Mouse (Mus musculus) embryonic stem cell, embryonic (primary cell): Measurements from ENCODE around the gene Tm4sf5.

Experiments
- CTCF ChIA-PET, 4 experiments: fragments of 300-600 bp in 2 of 4; fragments of 350-600 bp in 2 of 4; sonication (Branson Sonifier 250); formaldehyde crosslinking; loops; one replicate each; lab custom pipeline; 2022; ENCODE audit warnings: inconsistent platforms in 2 of 4; lab: Charles Lee
- POLR2A ChIA-PET, 4 experiments: fragments of 300-600 bp in 2 of 4; fragments of 350-600 bp in 2 of 4; sonication (Branson Sonifier 250); formaldehyde crosslinking; loops; one replicate each; lab custom pipeline; 2022; ENCODE audit warnings: antibody characterized with exemption in 4 of 4, inconsistent platforms in 1 of 4; lab: Charles Lee

Gene Tm4sf5

DNA sequence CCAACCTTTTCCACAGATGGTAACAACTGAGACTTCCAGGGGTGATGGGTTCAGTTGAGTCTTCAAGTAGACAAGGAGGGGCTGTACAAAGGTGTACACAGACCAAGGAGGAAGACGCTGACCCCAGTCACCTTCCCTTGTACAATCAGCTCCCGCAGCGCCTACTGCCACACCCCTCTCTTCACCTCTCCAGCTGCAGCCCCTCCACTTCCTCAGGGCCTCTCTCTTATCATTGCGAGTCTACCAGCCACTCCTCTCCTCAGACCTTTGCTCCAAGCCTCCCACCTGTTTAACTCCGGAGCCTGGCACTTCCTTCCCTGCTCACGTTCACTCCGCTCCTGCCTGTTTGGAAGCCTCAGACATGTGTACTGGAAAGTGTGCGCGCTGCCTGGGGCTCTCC is at the start of gene Tm4sf5:
Gene Tm4sf5 (plus strand): TSS at position 275 of the 400 bp plus-strand sequence.
- POLR2A ChIA-PET = interaction anchor here (0.5 to 1.8 kb wide), 13 partner anchors 13 to 467 kb away, joined by 3 to 16 read pairs (median 3); partner anchors contain the start of genes Arrb2 (in 1 of the 4), Med11 (in 1 of the 4), Pelp1 (in 1 of the 4) and Psmb6 (in 1 of the 4)
- CTCF ChIA-PET = interaction anchor here (0.5 to 1.2 kb wide), 11 partner anchors 9 to 1561 kb away, joined by 3 to 8 read pairs (median 3); partner anchors contain the start of genes Slc16a11 (in 1 of the 4) and Vmo1 (in 1 of the 4)

DNA sequence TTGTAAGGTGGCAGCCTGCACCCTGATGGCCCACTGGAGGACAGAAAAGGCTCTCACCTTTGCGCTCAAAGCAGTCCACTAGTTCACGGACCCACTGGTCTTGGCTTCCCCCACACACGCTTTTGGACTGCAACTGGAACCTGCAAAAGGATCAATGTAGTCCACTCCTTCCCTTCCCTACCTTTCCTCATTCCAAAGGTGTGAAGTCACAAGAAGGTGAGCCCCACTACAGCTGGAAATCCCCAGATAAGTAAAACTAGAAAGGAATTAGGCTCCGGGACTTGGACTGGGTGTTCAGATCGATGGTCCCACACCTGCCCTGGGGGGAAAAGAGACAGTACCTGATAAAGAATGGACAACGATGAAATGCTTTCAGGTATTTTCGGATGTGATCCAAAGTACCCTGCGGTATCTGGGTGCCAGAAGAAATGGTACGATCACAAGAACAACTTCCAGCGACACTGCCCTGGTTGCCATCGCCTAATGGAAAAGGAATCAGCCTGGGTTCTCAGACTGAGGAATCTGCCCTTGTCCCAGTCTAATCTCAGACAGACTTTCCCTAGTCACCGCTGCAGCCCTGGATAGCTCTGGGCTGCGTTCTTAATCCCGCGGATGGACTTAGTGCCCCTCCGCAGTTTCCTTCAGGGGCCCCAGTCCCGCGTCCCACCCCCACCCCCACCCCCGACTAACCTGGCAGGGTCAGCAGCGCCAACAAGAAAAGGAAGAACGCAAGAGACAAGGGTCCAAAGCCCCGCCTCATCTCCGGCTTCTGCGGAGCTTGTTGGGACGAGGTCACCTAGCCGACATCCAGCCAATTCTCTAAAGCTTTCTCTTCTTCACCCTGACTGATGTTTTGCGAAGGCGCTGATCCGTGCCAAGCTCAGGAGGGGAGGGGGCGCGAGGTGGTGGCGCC is 46.1 kb upstream of the Tm4sf5 start, which contains the start of gene Zmynd15:
Gene Zmynd15 (plus strand): TSS at position 746 of the 913 bp plus-strand sequence.
- CTCF ChIA-PET = interaction anchor here in 3 of 4 experiments (0.6 to 1.2 kb wide), 10 partner anchors 26 to 1104 kb away, joined by 3 to 6 read pairs (median 4); partner anchors contain the start of genes Arrb2 (in 2 of the 3), 0610010K14Rik (in 1 of the 3) and 4930544D05Rik (in 1 of the 3)
- POLR2A ChIA-PET = interaction anchor here in 3 of 4 experiments (0.5 to 2.9 kb wide), 11 partner anchors 15 to 210 kb away, joined by 3 to 14 read pairs (median 3); partner anchors contain the start of genes Arrb2 (in 2 of the 3), Gltpd2 (in 1 of the 3), Gp1ba (in 1 of the 3) and Spag7 (in 1 of the 3)

DNA sequence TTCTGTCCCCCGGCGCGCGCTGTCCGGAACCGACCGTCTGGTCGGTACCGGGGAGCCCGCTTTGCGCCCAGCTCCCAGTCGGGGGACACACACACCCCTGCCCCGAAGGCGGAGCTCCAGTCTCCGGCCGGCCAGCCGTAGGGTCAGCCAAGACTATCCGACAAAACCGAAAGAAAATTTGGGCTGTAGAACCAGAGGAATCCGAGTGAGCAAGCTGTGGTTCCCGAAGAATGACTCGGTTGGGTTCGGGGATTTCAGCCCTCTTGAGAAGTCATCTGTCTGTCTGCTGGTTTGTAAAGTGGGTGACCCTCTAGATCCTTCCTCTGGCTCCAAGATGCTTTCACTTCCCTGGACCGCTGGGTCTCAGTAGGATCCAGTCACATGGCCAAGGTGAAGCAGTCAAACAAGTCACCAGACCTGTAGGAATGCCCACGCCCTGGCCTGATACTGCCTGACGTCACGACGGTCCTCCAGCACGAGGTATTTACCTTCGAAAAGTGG is 45.4 kb upstream of the Tm4sf5 start, which contains the start of gene Cxcl16:
Gene Cxcl16 (minus strand): TSS at position 384 of the 501 bp plus-strand sequence.
- POLR2A ChIA-PET = interaction anchor here in 3 of 4 experiments (0.5 to 2.9 kb wide), 10 partner anchors 16 to 209 kb away, joined by 3 to 14 read pairs (median 3); partner anchors contain the start of genes Arrb2 (in 2 of the 3), Gltpd2 (in 1 of the 3), Gp1ba (in 1 of the 3) and Psmb6 (in 1 of the 3)

DNA sequence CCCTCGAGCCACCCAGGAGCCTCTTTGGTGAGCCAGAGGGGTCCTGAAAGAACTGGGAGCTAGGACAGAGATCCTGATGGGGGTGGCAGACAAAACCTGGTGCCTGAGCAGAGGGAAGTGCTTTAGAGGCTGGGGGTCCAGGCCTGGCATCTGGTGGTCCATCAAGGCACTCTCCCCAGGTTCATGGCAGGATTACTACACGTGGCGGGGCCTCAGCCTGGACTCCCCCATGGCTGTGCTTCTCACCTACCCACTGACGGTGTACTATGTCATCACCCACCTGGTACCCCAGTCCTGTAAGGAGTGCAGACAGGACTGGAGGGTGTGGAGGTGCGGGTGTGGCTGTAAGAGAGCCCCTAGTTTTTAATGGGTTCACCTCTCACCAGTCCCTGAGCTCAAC is 41.1 kb upstream of the Tm4sf5 start:
- ChIA-PET POLR2A (interaction anchor here in 2 of 4 experiments (0.7 to 2.8 kb wide), 4 partner anchors 11 to 242 kb away, joined by 3 to 15 read pairs (median 4); partner anchors contain the start of gene Med11 (in 1 of the 2)), CTCF (interaction anchor here in 2 of 4 experiments (0.5 to 1.8 kb wide), 4 partner anchors 12 to 221 kb away, joined by 4 to 6 read pairs (median 5); no protein-coding TSS in a partner anchor)

More for the DNA sequence above, 45.4 kb upstream of the Tm4sf5 start, which contains the start of gene Cxcl16:
- CTCF ChIA-PET = interaction anchor here in 3 of 4 experiments (0.6 to 1.0 kb wide), 8 partner anchors 27 to 1105 kb away, joined by 3 to 6 read pairs (median 4); partner anchors contain the start of genes Arrb2 (in 2 of the 3) and 0610010K14Rik (in 1 of the 3)

DNA sequence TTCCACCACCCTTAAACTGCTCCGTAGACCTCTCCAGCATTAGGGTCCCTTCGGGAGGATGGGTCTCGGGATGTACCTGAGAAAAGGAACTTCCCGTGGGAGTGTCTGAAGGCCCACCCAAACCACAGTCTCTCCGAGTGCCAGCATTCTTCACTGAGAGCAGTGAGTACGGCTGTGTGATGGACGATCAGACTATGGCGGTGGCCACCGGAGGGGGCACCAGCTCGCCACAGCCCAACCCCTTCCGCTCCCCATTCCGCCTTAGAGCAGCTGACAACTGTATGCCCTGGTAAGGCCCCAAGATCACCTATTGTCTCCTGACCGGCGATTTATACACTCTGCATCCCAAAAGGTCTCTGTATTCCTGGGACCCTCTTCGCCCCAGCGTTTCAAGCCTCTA is 39.8 kb upstream of the Tm4sf5 start:
- POLR2A ChIA-PET = interaction anchor here (0.6 to 3.1 kb wide), 26 partner anchors 10 to 444 kb away, joined by 3 to 21 read pairs (median 3); partner anchors contain the start of genes Psmb6 (in 3 of the 4), Med11 (in 2 of the 4), Pelp1 (in 2 of the 4) and Rnf167 (in 2 of the 4)
- CTCF ChIA-PET = interaction anchor here (0.6 to 2.2 kb wide), 12 partner anchors 12 to 319 kb away, joined by 3 to 7 read pairs (median 4); partner anchors contain the start of genes Arrb2 (in 1 of the 4) and Med11 (in 1 of the 4)

DNA sequence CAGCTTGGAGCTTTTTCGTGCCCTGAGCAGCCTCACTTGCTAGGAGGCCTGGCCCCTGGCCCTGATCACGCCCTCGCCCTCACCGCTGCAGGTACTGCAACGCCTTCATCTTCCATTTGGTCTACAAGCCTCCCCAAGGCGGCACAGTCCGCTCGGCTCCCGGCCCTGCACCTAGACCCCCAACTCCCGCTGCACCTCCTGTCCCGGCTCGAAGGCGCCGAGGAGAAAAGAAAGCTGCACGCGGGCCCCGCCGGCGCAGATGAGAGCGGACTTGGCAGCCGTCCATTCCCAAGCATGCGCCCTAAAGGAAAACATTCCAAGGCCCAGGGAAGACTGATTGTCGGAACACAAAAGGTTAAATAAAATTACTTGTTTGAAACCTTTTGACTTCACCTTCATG is 39.2 kb upstream of the Tm4sf5 start:
- POLR2A ChIA-PET = interaction anchor here (0.6 to 3.1 kb wide), 24 partner anchors 11 to 225 kb away, joined by 3 to 21 read pairs (median 3); partner anchors contain the start of genes Psmb6 (in 3 of the 4), Med11 (in 2 of the 4), Arrb2 (in 1 of the 4) and Pelp1 (in 1 of the 4)

DNA sequence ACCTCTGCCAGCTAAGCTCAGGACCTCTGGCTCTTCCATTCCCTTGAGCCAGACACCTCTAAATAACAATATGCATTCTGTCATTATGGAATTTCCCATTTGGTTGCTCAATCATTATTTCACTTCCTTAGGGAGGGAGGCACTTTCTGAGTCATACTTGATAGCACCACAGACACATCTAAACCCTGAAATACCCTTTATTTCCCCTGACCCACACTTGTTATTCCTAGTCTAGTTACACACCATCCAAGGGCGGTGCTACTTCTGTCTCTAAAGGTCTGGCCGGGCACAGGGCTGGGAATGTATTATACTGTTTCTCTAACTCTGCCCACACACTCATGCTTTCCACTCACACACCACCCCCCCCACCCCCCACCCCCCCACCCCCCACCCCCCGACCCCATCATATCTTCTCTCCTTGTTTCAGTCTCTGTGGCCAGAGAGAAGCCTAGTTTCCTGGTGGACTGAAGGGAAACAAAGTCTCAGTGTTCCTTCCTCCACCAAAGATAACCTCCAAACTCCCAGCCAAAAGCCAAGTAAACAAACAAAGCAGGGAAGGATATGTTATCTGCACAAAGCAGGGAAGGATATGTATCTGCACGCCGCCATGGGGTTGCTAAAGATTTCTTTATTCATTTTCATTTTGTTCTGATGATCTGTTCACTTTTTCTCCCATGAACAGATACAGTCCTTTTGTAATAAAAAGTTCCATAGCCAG is 37.0 kb upstream of the Tm4sf5 start:
- ChIA-PET CTCF (no interaction called here), POLR2A (no interaction called here)

More for the DNA sequence above, 39.2 kb upstream of the Tm4sf5 start:
- CTCF ChIA-PET = interaction anchor here (0.6 to 2.2 kb wide), 11 partner anchors 12 to 319 kb away, joined by 3 to 7 read pairs (median 4); partner anchors contain the start of gene Arrb2 (in 1 of the 4)

DNA sequence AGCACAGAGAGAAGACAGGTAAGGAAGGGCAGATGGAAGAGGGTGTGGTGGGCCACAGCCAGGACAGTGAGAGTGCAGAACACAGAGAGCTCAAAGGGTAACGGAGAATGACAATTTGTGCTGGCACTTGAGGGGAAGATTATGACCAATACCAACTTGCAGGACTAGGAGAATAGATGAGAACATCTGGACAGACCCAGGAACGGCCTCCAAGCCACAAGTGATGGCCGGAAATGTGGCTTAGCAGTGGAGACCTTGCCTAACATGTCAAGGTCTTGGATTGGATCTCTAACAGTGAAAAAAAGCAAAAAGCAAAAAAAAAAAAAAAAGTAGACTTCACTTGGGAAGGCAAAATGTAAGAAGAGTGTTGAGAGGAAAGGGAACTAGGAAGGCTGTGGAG is 35.3 kb upstream of the Tm4sf5 start:
- ChIA-PET CTCF (no interaction called here), POLR2A (no interaction called here)

DNA sequence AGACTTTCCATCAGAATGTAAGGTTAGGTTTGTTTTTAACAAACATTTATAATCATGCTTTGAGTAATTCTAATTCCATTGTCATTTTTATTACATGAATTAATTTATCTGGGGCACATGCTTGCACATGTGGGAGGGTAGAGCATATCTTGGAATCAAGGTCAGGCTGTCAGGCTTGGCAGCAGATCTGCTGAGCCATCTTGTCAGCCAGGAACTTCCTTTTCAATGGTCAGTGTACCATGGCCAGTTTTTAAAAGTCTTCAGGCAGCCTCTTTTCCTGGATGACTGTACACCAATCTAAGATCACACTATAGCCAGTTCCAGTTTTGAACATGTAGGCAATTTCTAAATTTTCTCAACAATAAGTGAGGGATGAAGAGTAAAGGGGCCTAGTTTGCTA is 32.3 kb upstream of the Tm4sf5 start:
- ChIA-PET CTCF (interaction anchor here in 1 of 4 experiments (0.6 kb wide), 1 partner anchor 30 kb away, joined by 4 read pairs; no protein-coding TSS in a partner anchor), POLR2A (interaction anchor here in 2 of 4 experiments (0.6 kb wide), 2 partner anchors 34 to 356 kb away, joined by 4 to 6 read pairs; no protein-coding TSS in a partner anchor)

DNA sequence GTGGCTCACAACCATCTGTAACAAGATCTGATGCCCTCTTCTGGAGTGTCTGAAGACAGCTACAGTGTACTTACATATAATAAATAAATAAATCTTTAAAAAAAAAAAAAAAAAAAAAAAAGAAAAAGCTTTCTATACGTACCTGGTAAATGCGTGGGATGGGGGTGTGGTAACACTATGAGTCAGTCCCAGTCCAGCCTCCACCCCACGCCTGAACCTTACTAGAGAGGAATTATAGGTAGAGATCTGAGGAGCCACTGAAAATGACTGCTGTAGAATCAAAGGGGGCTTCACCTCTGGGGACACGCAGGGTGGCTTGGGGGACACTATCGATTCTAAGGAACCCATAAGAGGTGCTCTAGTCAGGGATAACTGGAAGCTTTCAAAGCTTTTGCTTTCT is 31.8 kb upstream of the Tm4sf5 start:
- CTCF ChIA-PET = interaction anchor here in 1 of 4 experiments (0.6 to 1.0 kb wide), 2 partner anchors 30 to 41 kb away, joined by 3 to 4 read pairs; partner anchors contain the start of gene Arrb2
- POLR2A ChIA-PET = interaction anchor here in 2 of 4 experiments (0.6 kb wide), 2 partner anchors 33 to 356 kb away, joined by 4 to 6 read pairs; no protein-coding TSS in a partner anchor

DNA sequence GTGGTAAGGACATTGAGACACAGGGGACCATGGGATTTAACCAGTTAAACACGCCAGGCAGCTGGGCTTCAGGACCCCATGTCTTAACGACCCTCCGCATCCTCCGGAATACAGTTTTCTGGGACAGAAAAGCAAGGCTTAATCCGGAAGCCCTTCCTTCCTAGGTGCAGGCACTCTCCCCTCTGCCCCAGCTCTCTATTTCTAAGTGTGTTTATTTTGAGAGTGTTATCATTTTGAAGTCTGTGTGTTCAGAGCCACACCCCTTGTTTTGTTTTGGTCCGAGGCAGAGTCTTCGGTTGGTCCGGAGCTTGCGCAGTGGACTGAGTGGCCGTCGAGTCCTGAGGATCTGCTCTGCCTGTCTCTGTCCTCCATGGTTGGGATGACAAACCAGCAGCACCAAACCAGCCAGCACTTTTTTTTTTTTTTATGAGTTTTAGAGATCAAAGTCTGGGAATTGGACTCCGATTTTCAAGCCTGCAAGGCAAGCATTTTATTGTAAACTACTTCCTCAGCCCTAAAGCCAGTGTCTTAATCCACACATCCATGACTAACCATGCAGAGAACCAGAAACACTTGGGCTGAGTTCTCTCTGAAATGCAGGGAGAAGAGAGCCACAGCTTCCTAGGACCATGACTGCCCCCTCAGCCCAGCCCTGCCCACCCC is 30.0 kb upstream of the Tm4sf5 start:
- POLR2A ChIA-PET = no interaction called here
- CTCF ChIA-PET = no interaction called here

DNA sequence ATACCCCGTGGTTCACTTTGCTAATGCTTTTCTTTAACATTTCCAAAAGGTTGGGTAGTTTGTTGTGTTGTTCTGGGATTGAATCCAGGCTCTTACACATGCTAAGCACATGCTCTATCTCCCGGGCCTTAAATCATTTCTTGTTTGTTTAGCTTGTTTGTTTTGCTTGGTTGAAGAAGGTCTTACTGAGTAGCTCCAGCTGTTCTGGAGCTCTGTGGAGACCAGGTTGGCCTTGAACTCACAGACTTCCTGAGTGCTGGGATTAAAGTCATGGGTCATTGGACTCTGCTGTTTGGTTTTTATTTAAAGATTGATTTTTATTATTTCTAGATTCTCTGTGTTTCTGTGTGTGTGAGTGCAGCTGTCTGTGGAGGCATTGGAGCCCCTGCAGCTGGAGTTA is 19.5 kb upstream of the Tm4sf5 start:
- POLR2A ChIA-PET = interaction anchor here in 1 of 4 experiments (1.1 kb wide), 1 partner anchor 130 kb away, joined by 3 read pairs; the partner anchor contains the start of gene 4930544D05Rik
- CTCF ChIA-PET = no interaction called here

DNA sequence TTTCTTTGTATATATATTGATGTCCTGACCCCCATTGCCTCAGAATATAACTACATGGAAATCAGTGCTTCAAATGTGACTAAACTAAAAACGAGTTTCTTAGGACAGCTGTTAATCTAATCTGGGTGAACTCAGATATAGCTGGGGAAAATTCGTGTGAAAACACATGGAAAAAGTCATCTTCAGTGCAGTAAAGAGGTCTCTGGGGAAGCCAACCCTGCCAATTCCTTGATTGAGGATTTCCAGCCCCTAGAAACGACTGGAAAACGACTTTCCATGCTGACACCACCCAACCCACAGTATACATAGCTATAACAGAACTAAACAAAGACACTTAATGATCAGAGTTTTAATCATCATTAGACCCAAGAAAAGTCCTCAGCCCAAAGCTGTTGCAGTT is 17.2 kb upstream of the Tm4sf5 start:
- ChIA-PET CTCF (interaction anchor here in 2 of 4 experiments (0.5 to 1.1 kb wide), 2 partner anchors 35 to 232 kb away, joined by 3 read pairs; no protein-coding TSS in a partner anchor), POLR2A (no interaction called here)

DNA sequence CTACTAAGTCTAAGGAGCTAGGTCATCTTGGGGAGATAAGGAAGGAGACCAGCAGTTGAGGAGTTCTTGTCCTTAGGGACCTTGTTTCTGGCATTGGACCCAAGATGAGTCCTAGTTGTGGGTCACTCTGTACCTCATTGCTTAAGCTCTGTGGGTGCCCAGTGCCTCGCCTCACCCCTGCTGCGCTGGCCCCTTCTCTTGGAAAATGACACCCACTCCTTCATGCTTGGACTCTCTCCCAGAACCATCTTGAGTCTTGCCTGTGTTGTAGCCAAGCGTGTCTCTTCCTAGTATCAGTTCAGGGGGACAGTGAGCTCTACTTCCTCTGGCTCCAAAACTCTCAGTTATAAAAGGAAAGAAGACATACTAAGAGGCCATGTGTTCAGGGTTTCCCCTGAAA is 15.9 kb upstream of the Tm4sf5 start:
- ChIA-PET POLR2A (no interaction called here), CTCF (interaction anchor here in 1 of 4 experiments (0.9 kb wide), 1 partner anchor 13 kb away, joined by 4 read pairs; no protein-coding TSS in a partner anchor)

DNA sequence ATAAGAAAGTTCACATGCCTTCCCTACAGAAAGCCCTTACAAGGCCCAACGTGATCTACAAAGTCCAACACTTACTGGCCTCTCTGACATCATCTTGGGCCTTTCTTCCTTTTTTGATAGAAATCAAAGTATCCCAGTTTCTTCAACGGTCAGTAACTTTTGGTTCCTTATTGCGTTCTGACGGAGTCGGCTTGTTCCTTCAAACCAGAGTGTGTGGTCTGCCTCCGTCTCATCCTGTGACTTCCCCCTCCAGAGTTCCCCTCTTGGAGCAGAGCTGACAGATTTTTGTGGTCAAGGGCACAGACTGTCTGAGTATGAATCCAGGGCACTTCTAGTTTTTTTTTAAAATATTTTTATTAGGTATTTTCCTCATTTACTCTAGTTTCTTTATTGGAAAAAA is 15.4 kb upstream of the Tm4sf5 start:
- ChIA-PET POLR2A (interaction anchor here in 1 of 4 experiments (0.7 kb wide), 1 partner anchor 491 kb away, joined by 3 read pairs; no protein-coding TSS in a partner anchor), CTCF (interaction anchor here in 1 of 4 experiments (0.6 kb wide), 1 partner anchor 29 kb away, joined by 3 read pairs; no protein-coding TSS in a partner anchor)
